Mouse (Mus musculus) kidney, embryonic 15.5 days (tissue): ENCODE measurements at regions not wholly inside any gene's neighbourhood (a gene's known extent, or its start where the extent isn't known, plus 50 kb on each side); places are given as distances from the start of the nearest gene placed in this dataset.

Source experiments
- ATAC-seq: fragments of 200-750 bp; cut with Nextera tagmentation; replicated peaks from 2 replicates; pipeline ENCODE4 v1.8.0; 2017; ENCODE audit warnings: moderate TSS enrichment; ENCODE audit not compliant: low FRiP score
- H3K27ac ChIP-seq: fragments of 300-500 bp; sonication (generic); 2 replicates; pipeline ENCODE4 v1.5.1; 2015; ENCODE audit warnings: mild to moderate bottlenecking, inconsistent platforms
- H3K27me3 ChIP-seq: fragments of 300-500 bp; sonication (generic); 2 replicates; pipeline ENCODE4 v1.6.1; 2015; ENCODE audit warnings: inconsistent platforms
- H3K36me3 ChIP-seq: fragments of 300-500 bp; sonication (generic); 2 replicates; pipeline ENCODE4 v1.6.1; 2015; ENCODE audit warnings: inconsistent platforms
- H3K4me1 ChIP-seq: fragments of 300-500 bp; sonication (generic); 2 replicates; pipeline ENCODE4 v1.6.1; 2015; ENCODE audit warnings: inconsistent platforms
- H3K4me2 ChIP-seq: fragments of 300-500 bp; sonication (generic); 2 replicates; pipeline ENCODE4 v1.6.1; 2015; ENCODE audit warnings: moderate library complexity, mild to moderate bottlenecking, inconsistent platforms
- H3K4me3 ChIP-seq: fragments of 300-500 bp; sonication (generic); replicated peaks from 2 replicates; pipeline ENCODE4 v1.5.1; 2015; ENCODE audit warnings: mild to moderate bottlenecking, inconsistent platforms
- H3K9ac ChIP-seq: fragments of 300-500 bp; sonication (generic); 2 replicates; pipeline ENCODE4 v1.6.1; 2015; ENCODE audit warnings: mild to moderate bottlenecking, inconsistent platforms
- H3K9me3 ChIP-seq: fragments of 300-500 bp; sonication (generic); replicated peaks from 2 replicates; pipeline ENCODE4 v1.6.1; 2016; ENCODE audit warnings: inconsistent platforms
- WGBS: fragments of 180-500 bp; shearing (Covaris S2); methylation state at CpG from one replicate; pipeline ENCODE4 v1.1.7; 2015; ENCODE audit warnings: mixed read lengths; 5-methylcytosine and 5-hydroxymethylcytosine counted together

GRCm38 (mm10) chr13:54320212-54320611 lies 50.9 kb upstream of the Cplx2 start:
- Histone ChIP-seq H3K27ac (no peak overlapping the region), H3K9ac (no peak overlapping the region), H3K36me3 (no peaks in the 10 kb centered on the region), H3K9me3 (no peaks in the 10 kb centered on the region), H3K4me2 (no peak overlapping the region), H3K27me3 (no peaks in the 10 kb centered on the region), H3K4me3 (no peak overlapping the region), H3K4me1 (peaks cover 3% of the 10 kb centered on the region; the same call in 1 of the 2 replicates)
- ATAC-seq, result no peak
- WGBS, result 63% methylated on average over 9 of the region's 9 CpGs

GRCm38 (mm10) chr13:54321011-54321410 lies 50.1 kb upstream of the Cplx2 start:
- 75% methylated on average over 14 of the region's 14 CpGs for WGBS
- no peak for ATAC-seq
- Histone ChIP-seq H3K36me3 (no peaks in the 10 kb centered on the region), H3K27ac (no peak overlapping the region), H3K9ac (no peak overlapping the region), H3K4me3 (no peak overlapping the region), H3K27me3 (no peaks in the 10 kb centered on the region), H3K4me1 (peaks cover 3% of the 10 kb centered on the region; the same call in 1 of the 2 replicates), H3K4me2 (no peak overlapping the region), H3K9me3 (no peaks in the 10 kb centered on the region)
